Mouse (Mus musculus) intestine, embryonic 15.5 days (tissue): ENCODE results near the gene Cfap299. TPM values are rescaled to one million over a fixed set of nuclear protein-coding genes. Genes with fewer than 3 reads are reported as not detected.
"Not testable (repeated sequence)": the region's sequence is repeated elsewhere in the genome, so short reads cannot be mapped to it uniquely, and the experiment has no call there.

Source experiments
- ATAC-seq: fragments of 200-750 bp; cut with Nextera tagmentation; 2 replicates; pipeline ENCODE4 v1.8.0; 2017; ENCODE audit warnings: moderate TSS enrichment, moderate library complexity
- H3K27ac ChIP-seq: fragments of 300-500 bp; sonication (generic); 2 replicates; pipeline ENCODE4 v1.5.1; 2015; ENCODE audit warnings: mild to moderate bottlenecking, inconsistent platforms
- H3K27me3 ChIP-seq: fragments of 300-500 bp; sonication (generic); replicated peaks from 2 replicates; pipeline ENCODE4 v1.6.1; 2015; ENCODE audit warnings: inconsistent platforms
- H3K36me3 ChIP-seq: fragments of 300-500 bp; sonication (generic); 2 replicates; pipeline ENCODE4 v1.6.1; 2015; ENCODE audit warnings: inconsistent platforms
- H3K4me1 ChIP-seq: fragments of 300-500 bp; sonication (generic); replicated peaks from 2 replicates; pipeline ENCODE4 v1.6.1; 2015; ENCODE audit warnings: inconsistent platforms
- H3K4me2 ChIP-seq: fragments of 300-500 bp; sonication (generic); replicated peaks from 2 replicates; pipeline ENCODE4 v1.6.1; 2015; ENCODE audit warnings: mild to moderate bottlenecking, inconsistent platforms
- H3K4me3 ChIP-seq: fragments of 300-500 bp; sonication (generic); replicated peaks from 2 replicates; pipeline ENCODE4 v1.5.1; 2015; ENCODE audit warnings: inconsistent platforms
- H3K9ac ChIP-seq: fragments of 300-500 bp; sonication (generic); 2 replicates; pipeline ENCODE4 v1.6.1; 2015; ENCODE audit warnings: inconsistent platforms
- H3K9me3 ChIP-seq: fragments of 300-500 bp; sonication (generic); 2 replicates; pipeline ENCODE4 v1.6.1; 2016; ENCODE audit warnings: inconsistent platforms
- WGBS: fragments of 180-500 bp; shearing (Covaris S2); methylation state at CpG from one replicate; pipeline ENCODE4 v1.1.7; 2015; 5-methylcytosine and 5-hydroxymethylcytosine counted together
- polyA plus RNA-seq: library from polyadenylated mRNA; unstranded; fragments of >200 nt; fragmentation: Nextera tagmentation; extraction: Ambion mirVana; gene quantifications from 2 replicates; pipeline ENCODE4 v1.2.1, GENCODE M21; 2015

The Cfap299 gene
- 0.46 and 0.59 TPM in 2 replicates for polyA plus RNA-seq

DNA sequence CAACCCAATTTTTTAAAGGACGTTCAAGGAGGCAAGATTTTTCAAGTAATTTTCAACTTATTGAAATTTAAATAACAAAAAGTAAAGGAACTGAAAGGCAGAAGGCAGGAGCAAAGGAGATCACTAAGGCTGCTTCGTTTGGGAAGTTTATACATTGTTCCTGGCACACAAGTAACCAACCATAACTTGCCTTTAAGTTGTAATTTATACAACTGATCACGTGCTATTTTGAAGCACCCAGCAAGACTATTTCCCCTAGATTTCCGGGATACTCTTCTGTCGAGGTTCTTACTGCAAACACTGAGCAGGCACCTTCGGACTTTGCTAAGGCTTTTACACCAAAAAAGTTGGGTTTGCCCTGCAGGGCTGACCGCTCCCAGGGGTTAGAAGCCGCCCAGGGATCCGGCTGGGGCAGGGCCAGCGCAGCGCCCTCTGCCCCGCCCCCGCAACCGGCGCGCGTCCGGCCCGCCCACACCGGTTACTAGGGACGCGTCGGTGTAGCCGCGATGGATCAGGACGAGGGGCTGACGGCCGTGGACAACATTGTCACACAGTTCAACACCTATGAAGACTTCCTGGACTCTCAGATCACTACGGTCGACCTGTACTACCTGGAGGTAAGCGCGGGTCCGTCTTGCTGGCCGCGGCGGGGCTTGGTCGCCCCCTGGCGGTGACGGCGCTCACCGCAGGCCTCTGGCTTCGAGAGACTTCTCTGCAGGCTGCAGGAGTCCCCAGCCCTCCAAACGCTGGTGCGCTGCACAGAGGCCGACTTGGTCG lies at the start of gene Cfap299:
Gene Cfap299 (plus strand): TSS at position 457 of the 777 bp plus-strand sequence.
- peak; percentile 99 for ATAC-seq
- Histone ChIP-seq H3K4me2 (peak within 1 kb of the TSS; percentile 77), H3K9me3 (no peaks in the 10 kb centered on the region), H3K4me1 (no peaks in the 10 kb centered on the region), H3K27me3 (no peaks in the 10 kb centered on the region), H3K36me3 (no peaks in the 10 kb centered on the region), H3K4me3 (peak within 1 kb of the TSS; percentile 55), H3K27ac (no peak within 1 kb of the TSS), H3K9ac (no peak within 1 kb of the TSS; the same call in 1 of the 2 replicates)
- 1% methylated on average over 46 of the region's 46 CpGs for WGBS

DNA sequence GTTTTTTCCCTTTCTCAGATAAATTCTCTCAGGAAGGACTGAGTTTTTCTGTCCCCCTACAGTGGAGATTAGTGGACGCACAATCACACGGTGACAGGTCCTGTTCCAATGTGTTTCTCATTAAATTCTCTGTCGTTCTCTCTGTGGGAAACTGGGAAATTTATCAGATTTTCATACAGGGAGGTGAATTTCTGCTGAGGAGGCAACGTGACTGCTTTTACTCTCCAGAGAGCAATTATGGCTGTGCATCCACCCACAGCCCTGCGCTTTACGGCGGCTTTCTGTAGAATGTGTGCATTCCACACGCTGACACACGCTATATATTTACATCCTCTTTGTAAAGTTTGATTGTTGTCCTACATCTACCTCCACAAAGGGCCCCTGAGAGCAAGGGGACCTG lies 47.1 kb upstream of the Cfap299 start:
- Histone ChIP-seq H3K4me2 (no peak overlapping the region), H3K4me3 (no peak overlapping the region), H3K27ac (no peak overlapping the region), H3K9ac (no peak overlapping the region), H3K27me3 (no peaks in the 10 kb centered on the region), H3K4me1 (no peaks in the 10 kb centered on the region), H3K9me3 (no peaks in the 10 kb centered on the region), H3K36me3 (no peaks in the 10 kb centered on the region)
- ATAC-seq = no peak
- 52% methylated on average over 9 of the region's 9 CpGs for WGBS

DNA sequence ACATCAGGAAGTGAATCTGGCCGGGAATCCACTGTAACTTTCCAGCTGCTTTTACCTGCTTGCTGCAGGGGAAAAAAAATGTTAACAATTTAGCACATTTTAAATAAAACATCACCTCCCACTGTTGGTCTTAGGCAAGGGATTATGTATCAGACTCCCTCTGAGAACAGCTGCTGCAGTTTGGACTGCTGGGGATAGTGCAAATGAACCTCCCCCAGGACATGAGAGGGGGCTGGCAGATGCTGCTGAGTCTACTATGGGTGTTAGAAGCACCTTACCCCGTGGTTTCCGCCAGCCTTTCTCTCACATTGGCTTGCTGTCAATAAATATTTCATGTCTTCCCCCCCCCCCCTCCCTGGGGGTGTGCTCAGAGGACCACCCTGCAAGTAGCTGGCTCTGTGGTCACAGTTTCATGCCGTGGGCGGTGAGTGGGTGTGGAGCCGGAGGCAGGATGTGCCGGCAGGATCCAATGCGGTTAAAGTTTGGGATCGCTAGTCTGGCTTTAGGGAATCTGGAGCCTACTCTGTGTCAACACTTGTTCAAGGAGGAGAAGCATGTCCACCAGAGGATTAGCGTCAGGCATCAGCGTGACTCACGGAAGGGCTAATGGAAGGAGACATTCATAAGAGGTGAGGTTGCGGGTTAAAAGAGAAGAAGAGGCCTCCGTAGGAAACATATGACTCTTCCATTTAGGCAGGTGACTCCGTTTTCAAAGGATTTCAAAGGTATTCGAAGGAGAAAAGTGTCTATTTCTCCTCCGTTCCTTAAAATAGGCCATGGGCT lies 45.2 kb upstream of the Cfap299 start:
- Histone ChIP-seq H3K4me3 (no peak overlapping the region), H3K36me3 (no peaks in the 10 kb centered on the region), H3K4me1 (no peaks in the 10 kb centered on the region), H3K9ac (no peak overlapping the region), H3K9me3 (no peaks in the 10 kb centered on the region), H3K4me2 (no peak overlapping the region; the same call in 1 of the 2 replicates), H3K27ac (no peak overlapping the region), H3K27me3 (no peaks in the 10 kb centered on the region)
- no peak for ATAC-seq
- WGBS = 30% methylated on average over 17 of the region's 17 CpGs

DNA sequence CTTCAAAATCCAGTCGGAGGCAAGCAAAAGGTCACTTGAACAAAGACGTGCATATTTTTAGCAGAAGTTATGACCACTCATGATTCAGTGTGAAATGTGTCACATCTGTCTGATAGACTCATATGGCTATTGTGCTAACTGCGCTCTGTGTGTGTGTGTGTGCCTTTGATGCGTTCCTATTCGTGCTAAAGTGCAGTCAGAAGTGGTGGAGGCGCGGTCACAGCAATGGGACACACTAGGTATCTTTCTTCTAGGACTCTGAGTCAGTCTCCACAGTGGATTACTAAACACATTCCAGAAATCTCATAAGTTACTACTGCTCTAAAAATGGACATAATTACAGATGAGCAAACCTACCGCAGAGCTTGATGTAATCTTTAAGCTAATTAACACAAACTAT lies 38.5 kb upstream of the Cfap299 start:
- H3K4me1 ChIP-seq = peaks cover 6% of the 10 kb centered on the region; the same call in 1 of the 2 replicates
- H3K27ac ChIP-seq = no peak overlapping the region

DNA sequence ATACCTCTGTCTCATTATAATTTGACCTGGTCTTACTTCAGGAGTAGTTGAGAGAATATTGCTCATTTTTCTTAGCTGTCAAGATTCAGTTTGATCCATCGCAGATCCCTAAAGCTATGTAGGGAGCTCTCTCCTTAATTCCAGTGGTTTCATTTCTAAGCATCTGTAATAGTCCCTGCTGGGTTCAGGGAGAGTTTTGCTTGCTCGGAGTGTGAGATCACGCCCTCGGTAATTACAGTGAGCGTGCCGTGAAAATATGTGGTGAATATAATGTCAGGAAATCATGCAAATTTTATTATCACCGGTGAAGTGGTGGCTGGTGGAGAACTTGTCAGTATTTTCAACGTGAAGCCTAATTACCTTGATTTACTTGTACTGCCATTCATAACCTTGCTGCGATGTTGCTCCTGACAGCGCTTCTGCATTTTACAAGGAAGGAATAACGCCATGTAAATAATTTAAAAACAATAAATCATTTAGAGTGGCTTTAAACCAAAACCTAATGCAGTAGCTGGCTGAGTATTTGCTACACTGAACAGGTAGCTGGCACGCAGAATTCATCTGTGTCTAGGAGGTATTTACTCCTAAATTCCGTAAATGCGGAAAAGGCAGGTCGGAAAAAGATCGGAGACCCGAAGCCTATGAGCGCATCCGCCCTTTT lies 36.6 kb upstream of the Cfap299 start:
- no peaks in the 10 kb centered on the region for H3K9me3 ChIP-seq
- peaks cover 6% of the 10 kb centered on the region; the same call in 1 of the 2 replicates for H3K4me1 ChIP-seq
- 3% methylated on average over 19 of the region's 19 CpGs for WGBS
- H3K4me2 ChIP-seq = peak overlapping the region; percentile 48
- peak overlapping the region; percentile 15 for H3K4me3 ChIP-seq
- H3K27ac ChIP-seq = no peak overlapping the region
- no peak overlapping the region for H3K9ac ChIP-seq
- peaks cover 15% of the 10 kb centered on the region for H3K27me3 ChIP-seq
- no peak for ATAC-seq
- H3K36me3 ChIP-seq = no peaks in the 10 kb centered on the region

More for the DNA sequence above, 38.5 kb upstream of the Cfap299 start:
- ATAC-seq = no peak
- Histone ChIP-seq H3K4me2 (no peak overlapping the region), H3K9ac (no peak overlapping the region), H3K36me3 (no peaks in the 10 kb centered on the region), H3K4me3 (no peak overlapping the region), H3K9me3 (no peaks in the 10 kb centered on the region), H3K27me3 (peaks cover 15% of the 10 kb centered on the region)
- 80% methylated on average over 8 of the region's 8 CpGs for WGBS

DNA sequence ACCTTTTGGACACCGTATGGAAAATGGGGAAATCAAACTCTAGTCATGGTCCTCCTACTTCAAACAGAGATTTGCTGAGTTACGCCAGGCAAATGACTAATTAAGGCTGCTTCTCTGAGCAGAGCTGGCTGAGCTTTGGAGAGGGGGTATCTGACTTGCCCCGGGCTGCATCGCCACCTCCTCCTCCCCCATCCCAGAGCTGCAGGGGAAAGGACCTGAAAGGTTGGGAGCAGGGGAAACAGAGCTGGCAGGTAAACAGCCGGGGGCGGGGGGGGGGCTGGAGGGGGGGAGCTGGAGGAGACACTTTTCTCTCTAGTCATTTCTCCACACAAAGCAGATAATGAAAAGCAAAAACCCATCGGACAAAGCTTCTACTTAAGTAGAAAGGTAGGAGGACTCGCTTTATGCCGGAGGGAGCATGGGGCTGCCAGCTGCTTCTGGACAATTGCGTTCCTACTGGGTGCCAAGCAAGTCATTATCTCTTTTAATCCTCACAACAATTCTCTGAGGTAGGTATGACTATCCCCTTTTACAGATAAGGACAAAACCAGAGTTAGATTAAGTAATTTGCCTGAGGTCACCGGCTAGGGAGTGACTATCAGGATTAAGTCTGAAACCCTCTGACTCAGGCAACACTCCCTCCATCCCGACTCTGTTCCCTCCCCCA lies 35.9 kb upstream of the Cfap299 start:
- Histone ChIP-seq H3K9ac (no peak overlapping the region), H3K4me2 (peak overlapping the region; percentile 48), H3K4me1 (peaks cover 6% of the 10 kb centered on the region; the same call in 1 of the 2 replicates), H3K4me3 (peak overlapping the region; percentile 15), H3K9me3 (no peaks in the 10 kb centered on the region), H3K27ac (no peak overlapping the region), H3K27me3 (peaks cover 15% of the 10 kb centered on the region), H3K36me3 (no peaks in the 10 kb centered on the region)
- WGBS = 2% methylated on average over 12 of the region's 12 CpGs
- ATAC-seq = no peak

DNA sequence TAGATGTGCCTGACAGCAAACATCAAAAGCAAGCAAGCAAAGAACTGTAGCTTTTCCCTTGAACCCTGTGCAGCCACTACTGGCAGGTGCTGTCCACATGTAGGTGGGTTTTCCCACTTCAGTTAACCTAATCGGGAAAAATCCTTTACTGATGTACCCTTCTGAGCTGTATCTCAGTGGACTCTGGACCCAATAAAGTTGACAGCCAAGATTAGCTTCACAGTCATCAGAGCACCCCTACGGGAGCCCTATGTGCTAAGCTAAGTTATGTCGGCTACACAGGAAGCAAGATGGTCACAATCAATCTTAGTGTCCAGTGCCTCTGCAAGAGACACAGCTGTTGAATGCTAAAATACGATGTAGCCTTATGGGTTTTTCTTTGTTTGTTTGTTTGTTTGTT lies 29.0 kb upstream of the Cfap299 start:
- no peaks in the 10 kb centered on the region for H3K9me3 ChIP-seq
- H3K4me1 ChIP-seq = no peaks in the 10 kb centered on the region
- peak; percentile 97 for ATAC-seq
- H3K27me3 ChIP-seq = no peaks in the 10 kb centered on the region
- no peak overlapping the region for H3K4me2 ChIP-seq
- whole genome bisulfite sequencing = 55% methylated on average over 4 of the region's 4 CpGs
- no peaks in the 10 kb centered on the region for H3K36me3 ChIP-seq
- H3K27ac ChIP-seq = no peak overlapping the region
- H3K9ac ChIP-seq = no peak overlapping the region
- no peak overlapping the region for H3K4me3 ChIP-seq

DNA sequence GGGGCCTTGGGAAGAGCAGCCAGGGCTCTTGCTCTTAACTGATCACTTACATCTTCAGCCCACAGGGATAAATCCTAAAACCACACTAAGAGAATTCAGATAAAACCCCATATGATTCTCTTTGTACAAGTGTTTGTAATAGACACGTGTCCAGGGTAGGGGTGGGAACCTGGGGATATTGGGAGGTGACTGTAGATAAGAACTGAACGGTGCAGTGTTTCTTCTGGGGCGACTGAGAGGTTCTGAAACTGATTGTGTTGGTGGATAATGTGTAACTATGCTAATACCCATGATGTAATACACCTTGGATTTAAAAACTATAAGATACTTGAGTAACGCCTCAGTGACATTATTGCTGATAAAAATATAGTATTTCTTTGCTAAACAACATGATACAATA lies 23.4 kb upstream of the Cfap299 start:
- H3K4me3 ChIP-seq = no peak overlapping the region
- peak; percentile 83 for ATAC-seq
- no peaks in the 10 kb centered on the region for H3K27me3 ChIP-seq
- WGBS = 62% methylated on average over 4 of the region's 4 CpGs
- no peak overlapping the region for H3K27ac ChIP-seq
- H3K4me2 ChIP-seq = no peak overlapping the region
- H3K9ac ChIP-seq = no peak overlapping the region
- no peaks in the 10 kb centered on the region for H3K4me1 ChIP-seq
- H3K9me3 ChIP-seq = no peaks in the 10 kb centered on the region
- no peaks in the 10 kb centered on the region for H3K36me3 ChIP-seq

DNA sequence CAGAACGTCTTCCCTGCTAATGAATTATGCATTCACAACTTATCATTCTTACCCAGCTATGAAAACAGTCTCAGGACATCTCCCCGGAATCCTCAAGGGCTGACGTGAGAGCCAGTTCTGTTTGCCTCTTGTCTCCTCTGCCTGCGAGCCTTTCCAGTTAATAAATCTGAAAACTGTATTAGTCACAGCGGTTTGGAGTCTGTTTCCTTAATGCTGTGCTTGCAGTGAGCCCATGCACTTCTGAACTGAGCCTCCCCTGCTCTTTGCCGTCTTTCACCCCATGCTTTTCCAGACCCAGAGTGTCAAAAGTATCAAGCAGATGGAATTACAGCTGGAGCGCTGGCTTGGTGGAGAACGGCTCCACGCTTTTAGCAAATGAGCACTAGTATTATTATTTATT lies 22.6 kb upstream of the Cfap299 start:
- Histone ChIP-seq H3K4me3 (no peak overlapping the region), H3K4me1 (no peaks in the 10 kb centered on the region), H3K9ac (no peak overlapping the region), H3K4me2 (no peak overlapping the region), H3K27ac (no peak overlapping the region), H3K9me3 (no peaks in the 10 kb centered on the region), H3K27me3 (no peaks in the 10 kb centered on the region), H3K36me3 (no peaks in the 10 kb centered on the region)
- no peak for ATAC-seq
- 40% methylated on average over 9 of the region's 9 CpGs for WGBS

DNA sequence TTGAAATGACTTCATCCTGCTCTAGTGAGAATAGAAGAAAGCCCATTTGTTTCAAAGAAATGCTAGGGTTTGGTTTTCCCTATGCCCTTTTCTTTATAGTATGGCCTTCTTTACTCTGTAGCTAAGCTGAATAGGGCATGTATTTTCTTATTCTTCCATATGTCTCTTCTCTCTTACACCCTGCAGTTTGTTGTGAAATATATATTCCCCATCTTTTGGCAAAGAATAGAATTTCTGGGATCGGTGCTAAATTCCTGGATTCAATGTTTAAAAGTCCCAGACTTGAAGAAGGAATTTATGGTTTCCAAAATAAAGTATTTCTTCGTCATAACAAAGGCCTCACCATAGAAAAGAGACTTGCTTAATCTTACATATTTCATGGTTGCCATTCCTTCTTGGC lies 2.5 kb upstream of the Cfap299 start:
- no peak overlapping the region for H3K27ac ChIP-seq
- H3K36me3 ChIP-seq = no peaks in the 10 kb centered on the region
- 84% methylated on average over 2 of the region's 2 CpGs for WGBS
- H3K4me3 ChIP-seq = no peak overlapping the region
- no peak overlapping the region for H3K9ac ChIP-seq
- H3K4me2 ChIP-seq = no peak overlapping the region
- H3K9me3 ChIP-seq = no peaks in the 10 kb centered on the region
- no peaks in the 10 kb centered on the region for H3K27me3 ChIP-seq
- ATAC-seq = no peak
- H3K4me1 ChIP-seq = no peaks in the 10 kb centered on the region

DNA sequence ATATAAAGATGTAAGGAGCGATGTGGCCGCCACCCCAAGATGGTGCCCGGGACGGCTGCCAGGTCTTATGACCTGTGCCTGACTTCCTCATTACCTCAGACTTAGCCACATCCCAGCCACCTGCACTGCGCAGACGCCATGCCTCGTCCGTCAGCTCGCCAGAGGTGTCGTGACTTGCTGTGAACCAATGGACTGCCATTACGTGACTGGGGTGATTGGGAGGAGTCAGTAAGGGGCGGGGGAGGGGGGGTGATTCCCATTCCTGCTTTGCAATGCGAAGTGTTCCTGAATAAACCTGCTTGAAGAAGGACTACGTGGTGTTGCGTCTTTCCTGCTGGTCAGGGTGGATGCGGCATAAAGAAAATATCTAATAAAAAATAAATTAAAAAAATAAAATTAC lies 14.6 kb downstream of the Cfap299 start:
- not testable (repeated sequence) for H3K9me3 ChIP-seq, H3K4me3 ChIP-seq, H3K36me3 ChIP-seq, H3K9ac ChIP-seq, ATAC-seq, H3K27me3 ChIP-seq, H3K4me1 ChIP-seq, H3K27ac ChIP-seq, H3K4me2 ChIP-seq
- 89% methylated on average over 16 of the region's 16 CpGs for WGBS

DNA sequence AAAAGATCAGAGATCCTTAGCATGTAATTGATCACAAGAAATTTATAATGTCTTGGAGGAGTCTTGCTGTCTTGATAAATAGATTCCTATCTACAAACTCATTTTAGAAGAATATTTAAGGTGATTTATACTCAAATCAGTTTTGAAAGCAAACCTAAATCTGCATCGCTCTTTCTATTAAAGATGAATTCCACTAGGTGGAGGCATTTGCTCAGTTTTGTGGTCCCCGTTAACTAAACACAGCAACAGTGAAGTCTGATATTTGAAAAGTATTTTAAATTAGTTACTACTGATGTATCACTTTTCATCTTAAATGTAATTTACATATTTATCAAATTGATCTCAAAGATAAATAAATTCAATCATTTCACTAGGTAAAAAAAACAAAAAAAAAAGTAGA lies 15.5 kb downstream of the Cfap299 start:
- WGBS = 61% methylated on average over 2 of the region's 2 CpGs
- H3K4me2 ChIP-seq = no peak overlapping the region
- ATAC-seq = no peak
- no peaks in the 10 kb centered on the region for H3K36me3 ChIP-seq
- H3K9ac ChIP-seq = no peak overlapping the region
- no peaks in the 10 kb centered on the region for H3K27me3 ChIP-seq
- no peaks in the 10 kb centered on the region for H3K4me1 ChIP-seq
- H3K9me3 ChIP-seq = no peaks in the 10 kb centered on the region
- no peak overlapping the region for H3K4me3 ChIP-seq
- H3K27ac ChIP-seq = no peak overlapping the region
